Mouse (Mus musculus) liver, postnatal 0 days (tissue): ENCODE results near the gene Ppfibp1. TPM values are rescaled to one million over a fixed set of nuclear protein-coding genes. Genes with fewer than 3 reads are reported as not detected.

Experiments used
- ATAC-seq: fragments of 200-750 bp; cut with Nextera tagmentation; 2 replicates; pipeline ENCODE4 v1.8.0; 2017; ENCODE audit warnings: mild to moderate bottlenecking, moderate library complexity
- DNase-seq: peaks from one replicate; pipeline ENCODE4 v3.0.0-alpha.2; 2016
- H3K27ac ChIP-seq: fragments of 300-500 bp; sonication (generic); 2 replicates; pipeline ENCODE4 v1.5.1; 2014; ENCODE audit warnings: antibody characterized with exemption, moderate library complexity, mild to moderate bottlenecking, low read depth
- H3K27me3 ChIP-seq: fragments of 300-500 bp; sonication (generic); 2 replicates; pipeline ENCODE4 v1.6.1; 2014; ENCODE audit warnings: low read length, control low read depth, mixed read lengths; ENCODE audit not compliant: insufficient read depth
- H3K36me3 ChIP-seq: fragments of 300-500 bp; sonication (generic); replicated peaks from 2 replicates; pipeline ENCODE4 v1.6.1; 2014; ENCODE audit warnings: mild to moderate bottlenecking, control low read depth, low read length, moderate library complexity, mixed read lengths; ENCODE audit not compliant: insufficient read depth
- H3K4me1 ChIP-seq: fragments of 300-500 bp; sonication (generic); 2 replicates; pipeline ENCODE4 v1.6.1; 2014; ENCODE audit warnings: antibody characterized with exemption, mild to moderate bottlenecking, control low read depth; ENCODE audit not compliant: insufficient read depth
- H3K4me2 ChIP-seq: fragments of 300-500 bp; sonication (generic); 2 replicates; pipeline ENCODE4 v1.6.1; 2014; ENCODE audit warnings: low read depth, mild to moderate bottlenecking, low read length, moderate library complexity, mixed read lengths
- H3K4me3 ChIP-seq: fragments of 300-500 bp; sonication (generic); 2 replicates; pipeline ENCODE4 v1.5.1; 2014; ENCODE audit warnings: low read depth, low read length
- H3K9ac ChIP-seq: fragments of 300-500 bp; sonication (generic); replicated peaks from 2 replicates; pipeline ENCODE4 v1.6.1; 2014; ENCODE audit warnings: mild to moderate bottlenecking, moderate library complexity
- H3K9me3 ChIP-seq: fragments of 300-500 bp; sonication (generic); 2 replicates; pipeline ENCODE4 v1.6.1; 2016; ENCODE audit warnings: mild to moderate bottlenecking, control low read depth, low read length, mixed read lengths
- CTCF ChIP-seq: sonication (generic); IDR thresholded peaks from 2 replicates; pipeline ENCODE4 v1.5.1; 2016; ENCODE audit warnings: antibody characterized with exemption, low read depth
- EP300 ChIP-seq: IDR thresholded peaks from 2 replicates; pipeline ENCODE4 v1.6.1; 2016; ENCODE audit warnings: antibody characterized with exemption, low read depth, mild to moderate bottlenecking
- WGBS: fragments of 180-500 bp; shearing (Covaris S2); extraction: QIAGEN DNeasy Blood & Tissue Kit; methylation state at CpG from one replicate; pipeline ENCODE4 v1.1.7; 2014; ENCODE audit not compliant: insufficient replicate concordance; 5-methylcytosine and 5-hydroxymethylcytosine counted together
- polyA plus RNA-seq: library from polyadenylated mRNA; unstranded; fragments of >200 nt; fragmentation: Nextera tagmentation; extraction: Ambion mirVana; gene quantifications from 2 replicates; pipeline ENCODE4 v1.2.1, GENCODE M21; 2015

Gene Ppfibp1
- polyA plus RNA-seq, 1 experiment from 2014 or later, result 11.3 TPM

DNA sequence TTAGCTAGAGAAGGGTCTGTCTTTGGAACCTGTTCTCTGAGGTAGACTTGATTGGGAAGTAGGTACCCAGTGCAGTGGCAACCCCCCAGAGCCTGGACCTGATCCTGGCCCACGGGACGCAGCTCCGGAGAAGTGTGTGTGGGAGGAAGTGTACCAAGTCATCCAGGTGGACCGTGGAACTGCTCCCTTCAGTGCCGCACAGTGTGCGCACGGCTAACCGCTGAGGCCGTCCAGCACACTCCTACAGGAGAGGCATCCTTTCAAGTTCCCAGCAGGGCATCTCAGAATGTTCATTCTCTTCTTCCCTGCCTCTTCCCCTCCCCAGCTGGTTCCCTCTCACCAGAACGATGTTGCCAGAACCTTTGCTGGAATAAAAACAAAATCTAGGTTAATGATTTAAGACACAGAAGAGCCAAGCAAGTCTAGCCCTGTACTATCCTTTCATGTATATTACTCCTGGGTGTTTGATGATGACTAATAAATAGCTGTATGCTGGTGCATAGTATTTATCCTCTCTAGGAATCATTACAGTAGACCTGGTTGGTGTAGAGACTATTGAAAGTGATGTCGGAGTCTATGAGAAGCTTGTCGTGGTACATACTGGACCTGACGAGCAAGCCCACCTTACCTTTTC is 77.0 kb downstream of the Ppfibp1 start:
- H3K4me1 ChIP-seq, result peaks cover 28% of the 10 kb centered on the region
- ATAC-seq (no peak), DNase-seq (no peak)
- H3K36me3 ChIP-seq, result no peaks in the 10 kb centered on the region
- no peak overlapping the region for H3K9ac ChIP-seq
- 84% methylated on average over 13 of the region's 13 CpGs for WGBS
- TF ChIP-seq EP300 (no peak), CTCF (no peak)
- no peaks in the 10 kb centered on the region for H3K27me3 ChIP-seq
- H3K4me3 ChIP-seq, result no peak overlapping the region
- no peaks in the 10 kb centered on the region for H3K9me3 ChIP-seq
- H3K4me2 ChIP-seq, result no peak overlapping the region
- no peak overlapping the region for H3K27ac ChIP-seq

GRCm38 (mm10) chr6:146966446-146967019 is 78.2 kb downstream of the Ppfibp1 start:
- peak; percentile 48 for ATAC-seq
- Histone ChIP-seq H3K27ac (no peak overlapping the region; the same call in 1 of the 2 replicates), H3K9ac (no peak overlapping the region), H3K4me2 (no peak overlapping the region; the same call in 1 of the 2 replicates), H3K4me1 (peaks cover 25% of the 10 kb centered on the region), H3K27me3 (no peaks in the 10 kb centered on the region), H3K9me3 (no peaks in the 10 kb centered on the region), H3K4me3 (no peak overlapping the region), H3K36me3 (no peaks in the 10 kb centered on the region)
- DNase-seq, result no peak
- no peak for TF ChIP-seq EP300
- no peak for TF ChIP-seq CTCF
- 51% methylated on average over 12 of the region's 12 CpGs for WGBS

DNA sequence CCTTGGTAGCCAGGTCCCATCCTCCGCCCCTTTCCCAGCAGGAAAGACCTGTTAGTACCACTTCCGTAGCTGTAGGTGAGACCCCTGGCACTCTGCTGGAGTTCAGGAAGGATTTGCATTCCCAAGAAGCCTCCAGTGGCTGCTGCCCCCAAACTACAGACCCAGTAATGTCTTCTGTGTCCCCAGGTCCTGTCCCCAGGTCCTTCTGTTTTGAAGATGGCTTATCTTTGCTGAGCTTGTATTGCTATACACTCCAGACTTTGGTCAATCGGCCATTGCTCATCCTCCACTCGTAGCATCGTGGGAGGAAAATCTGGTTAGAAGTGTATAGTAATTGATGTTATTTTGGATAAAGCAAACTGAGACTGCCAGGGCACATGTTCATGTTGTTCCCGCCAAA is 79.5 kb downstream of the Ppfibp1 start:
- H3K4me2 ChIP-seq, result no peak overlapping the region
- DNase-seq, result no peak
- no peaks in the 10 kb centered on the region for H3K9me3 ChIP-seq
- ATAC-seq, result no peak
- no peak overlapping the region for H3K4me3 ChIP-seq
- peaks cover 23% of the 10 kb centered on the region for H3K4me1 ChIP-seq
- H3K27me3 ChIP-seq, result no peaks in the 10 kb centered on the region
- WGBS, result 75% methylated on average over 6 of the region's 6 CpGs
- no peak overlapping the region for H3K9ac ChIP-seq
- TF ChIP-seq CTCF (no peak), EP300 (no peak)
- no peak overlapping the region for H3K27ac ChIP-seq
- H3K36me3 ChIP-seq, result no peaks in the 10 kb centered on the region

DNA sequence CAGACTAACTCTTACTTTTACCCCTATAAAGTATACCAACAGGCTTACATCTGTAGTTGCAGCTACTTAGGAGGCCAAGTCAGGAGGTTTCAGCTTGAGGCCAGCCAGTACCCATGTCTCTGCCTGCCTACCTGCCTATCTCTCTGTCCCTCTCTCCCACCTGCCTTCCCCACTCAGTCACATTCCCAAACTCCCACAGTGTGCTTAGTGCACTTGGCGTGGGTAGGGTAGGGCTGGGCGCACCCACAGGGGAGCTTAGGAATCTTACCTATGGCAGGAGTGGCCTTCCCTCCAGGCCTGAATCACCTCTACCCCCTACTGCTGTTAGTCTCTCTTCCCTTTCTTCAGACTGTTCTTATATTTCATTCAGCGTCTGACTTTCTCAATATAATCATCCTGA is 82.5 kb downstream of the Ppfibp1 start:
- WGBS, result 75% methylated on average over 3 of the region's 3 CpGs
- no peak for ATAC-seq
- no peak for TF ChIP-seq CTCF
- no peak for TF ChIP-seq EP300

GRCm38 (mm10) chr6:146971366-146971765 is 83.1 kb downstream of the Ppfibp1 start:
- Histone ChIP-seq H3K4me2 (no peak overlapping the region), H3K9ac (no peak overlapping the region), H3K9me3 (no peaks in the 10 kb centered on the region), H3K27me3 (no peaks in the 10 kb centered on the region), H3K27ac (no peak overlapping the region), H3K4me1 (peaks cover 16% of the 10 kb centered on the region), H3K4me3 (no peak overlapping the region), H3K36me3 (no peaks in the 10 kb centered on the region)
- ATAC-seq (no peak), DNase-seq (no peak)
- WGBS, result 49% methylated on average over 3 of the region's 3 CpGs
- no peak for TF ChIP-seq EP300
- TF ChIP-seq CTCF, result no peak

More for the DNA sequence above, 82.5 kb downstream of the Ppfibp1 start:
- Histone ChIP-seq H3K27ac (no peak overlapping the region), H3K36me3 (no peaks in the 10 kb centered on the region), H3K4me3 (no peak overlapping the region), H3K27me3 (no peaks in the 10 kb centered on the region), H3K9me3 (no peaks in the 10 kb centered on the region), H3K9ac (no peak overlapping the region), H3K4me2 (no peak overlapping the region), H3K4me1 (peaks cover 21% of the 10 kb centered on the region)
- DNase-seq, result no peak

GRCm38 (mm10) chr6:146972009-146972408 is 83.7 kb downstream of the Ppfibp1 start:
- Histone ChIP-seq H3K36me3 (no peaks in the 10 kb centered on the region), H3K9ac (no peak overlapping the region), H3K4me1 (peaks cover 16% of the 10 kb centered on the region), H3K9me3 (no peaks in the 10 kb centered on the region), H3K4me3 (no peak overlapping the region), H3K27ac (no peak overlapping the region), H3K27me3 (no peaks in the 10 kb centered on the region), H3K4me2 (no peak overlapping the region)
- 79% methylated on average over 6 of the region's 6 CpGs for WGBS
- TF ChIP-seq EP300, result no peak
- TF ChIP-seq CTCF, result no peak
- ATAC-seq, result no peak
- DNase-seq, result no peak
